Mouse (Mus musculus): Measurements from ENCODE around the gene Tgfa. TPM values are rescaled to one million over a fixed set of nuclear protein-coding genes. Genes with fewer than 3 reads are reported as not detected.

The Tgfa gene
- total and polyA plus RNA-seq, 3 experiments = 7.8 to 9.1 TPM; not detected in 1

DNA sequence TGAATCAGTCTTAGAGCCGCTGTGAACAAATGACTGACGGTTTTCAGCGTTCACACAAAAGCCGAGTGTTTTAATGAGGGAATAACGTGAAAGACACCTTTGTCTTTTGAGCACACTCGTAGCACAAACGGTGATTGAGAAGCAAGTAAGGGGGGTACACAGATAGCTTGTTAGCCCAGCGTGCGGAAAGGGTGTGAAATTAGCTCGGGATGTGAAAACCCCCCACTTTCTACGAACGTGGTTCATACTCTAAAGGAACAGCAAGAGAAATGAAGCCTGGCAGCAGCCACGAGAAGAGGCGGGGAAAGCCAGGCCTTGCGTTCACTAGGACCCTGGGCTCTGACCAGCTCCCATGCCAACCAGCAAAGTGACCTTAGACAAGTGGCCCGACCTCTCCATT, 54.0 kb downstream of the Tgfa start:
- Histone ChIP-seq H3K4me3 (ENCODE audit: control insufficient read depth in 1 of 2, insufficient read depth in 1 of 2, low read depth in 2 of 2, low read length in 2 of 2) (no peak overlapping the region), H3K27ac (ENCODE audit: control insufficient read depth, low read depth, low read length) (no peak overlapping the region), H3K4me1 (ENCODE audit: control insufficient read depth in 1 of 2, insufficient read depth in 2 of 2, low read length in 2 of 2) (peaks cover 7 to 17% of the 10 kb centered on the region in 2 experiments), H3K27me3 (ENCODE audit: control insufficient read depth in 1 of 2, insufficient read depth in 2 of 2, low read length in 2 of 2) (no peaks in the 10 kb centered on the region), H3K9me3 (replicated peaks; ENCODE audit: insufficient read depth, low read length) (no peaks in the 10 kb centered on the region), H3K9ac (ENCODE audit: control insufficient read depth, low read depth, low read length, poor library complexity, severe bottlenecking) (no peak overlapping the region), H3K36me3 (ENCODE audit: control insufficient read depth in 1 of 2, insufficient read depth in 2 of 2, low read length in 2 of 2) (peaks cover 0 to 8% of the 10 kb centered on the region in 2 experiments; a peak in 2 of 4 replicates), H3K79me2 (ENCODE audit: control insufficient read depth, insufficient read depth, low read length, poor library complexity) (no peaks in the 10 kb centered on the region)
- DNase-seq (ENCODE audit: low read depth, low spot score) = no peak
- TF ChIP-seq KAT2A (conservative IDR thresholded peaks at IDR 0.05; ENCODE audit: low read depth, low read length) (no peak), MAZ (IDR thresholded peaks at IDR 0.05; ENCODE audit: low read depth, low read length) (no peak), TAL1 (IDR thresholded peaks at IDR 0.05; ENCODE audit: low read length) (no peak), MAX (IDR thresholded peaks at IDR 0.05; ENCODE audit: low read length) (no peak), ZKSCAN1 (IDR thresholded peaks at IDR 0.05; ENCODE audit: low read depth, low read length) (no peak), UBTF (IDR thresholded peaks at IDR 0.05; ENCODE audit: borderline replicate concordance, insufficient read depth, low read depth, low read length) (no peak)

DNA sequence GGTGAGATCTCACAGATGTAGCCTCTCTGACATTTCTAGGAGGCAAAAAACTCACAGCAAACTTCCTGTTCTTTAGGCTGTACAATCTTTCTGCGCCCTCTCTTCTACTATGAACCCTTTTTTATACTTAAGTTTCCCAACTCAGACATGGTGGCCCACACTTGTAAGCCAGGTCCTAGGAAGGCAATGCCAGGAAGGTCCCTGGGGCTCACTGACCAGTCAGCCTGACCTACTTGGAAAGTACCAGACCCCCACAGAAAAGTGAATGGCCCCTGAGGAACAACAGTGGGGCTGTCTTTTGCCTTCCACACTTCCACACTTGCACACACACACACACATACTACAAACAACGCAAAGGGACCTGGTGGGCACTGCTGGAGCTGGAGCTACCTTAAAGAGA, 55.2 kb downstream of the Tgfa start:
- no peaks in the 10 kb centered on the region for H3K27me3 ChIP-seq (ENCODE audit: control insufficient read depth in 1 of 2, insufficient read depth in 2 of 2, low read length in 2 of 2)
- TF ChIP-seq TAL1 (IDR thresholded peaks at IDR 0.05; ENCODE audit: low read length) (no peak), POLR2AphosphoS5 (IDR thresholded peaks at IDR 0.05; ENCODE audit: borderline replicate concordance, low read depth, low read length) (no peak), MXI1 (IDR thresholded peaks at IDR 0.05; ENCODE audit: low read depth, low read length) (no peak), MYB (IDR thresholded peaks at IDR 0.05; ENCODE audit: low read depth, low read length) (no peak), ELF1 (IDR thresholded peaks at IDR 0.05; ENCODE audit: low read depth, low read length) (no peak), TBP (IDR thresholded peaks at IDR 0.05; ENCODE audit: low read depth, low read length) (no peak), CHD1 (IDR thresholded peaks at IDR 0.05; ENCODE audit: low read depth, low read length) (no peak)
- H3K36me3 ChIP-seq (ENCODE audit: control insufficient read depth in 1 of 2, insufficient read depth in 2 of 2, low read length in 2 of 2) = peaks cover 0 to 1% of the 10 kb centered on the region in 2 experiments; a peak in 2 of 4 replicates
- H3K4me1 ChIP-seq (ENCODE audit: control insufficient read depth in 1 of 2, insufficient read depth in 2 of 2, low read length in 2 of 2) = peaks cover 5 to 12% of the 10 kb centered on the region in 2 experiments; a peak in 3 of 4 replicates
- no peak overlapping the region for H3K4me3 ChIP-seq (ENCODE audit: control insufficient read depth in 1 of 2, insufficient read depth in 1 of 2, low read depth in 2 of 2, low read length in 2 of 2)
- no peak overlapping the region for H3K27ac ChIP-seq (ENCODE audit: control insufficient read depth, low read depth, low read length)
- H3K9ac ChIP-seq (ENCODE audit: control insufficient read depth, low read depth, low read length, poor library complexity, severe bottlenecking) = no peak overlapping the region
- no peak for DNase-seq (ENCODE audit: low read depth, low spot score)
- H3K79me2 ChIP-seq (ENCODE audit: control insufficient read depth, insufficient read depth, low read length, poor library complexity) = no peaks in the 10 kb centered on the region
- no peaks in the 10 kb centered on the region for H3K9me3 ChIP-seq (replicated peaks; ENCODE audit: insufficient read depth, low read length)

DNA sequence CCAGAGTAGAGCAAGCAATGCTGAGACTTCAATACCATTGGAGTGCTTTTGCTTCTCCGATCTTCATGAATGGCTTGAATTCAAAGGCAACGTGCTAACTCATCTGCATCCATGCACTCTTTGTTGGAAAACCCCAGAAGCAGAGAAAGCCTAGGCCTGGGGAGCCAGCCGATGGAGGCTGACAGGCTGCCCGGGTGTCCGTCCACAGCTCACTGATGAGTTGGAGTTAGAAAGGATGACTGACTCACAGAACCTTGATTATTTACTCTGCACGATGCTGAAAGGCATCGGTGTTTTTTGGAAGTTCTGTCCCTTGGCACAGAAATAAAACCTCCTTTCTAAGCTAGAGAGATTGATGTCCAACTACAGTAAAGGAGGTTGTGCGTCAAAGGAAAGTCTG, 55.8 kb downstream of the Tgfa start:
- Histone ChIP-seq H3K36me3 (ENCODE audit: control insufficient read depth in 1 of 2, insufficient read depth in 2 of 2, low read length in 2 of 2) (no peaks in the 10 kb centered on the region; a peak in 1 of 4 replicates), H3K4me3 (ENCODE audit: control insufficient read depth in 1 of 2, insufficient read depth in 1 of 2, low read depth in 2 of 2, low read length in 2 of 2) (no peak overlapping the region), H3K4me1 (ENCODE audit: control insufficient read depth in 1 of 2, insufficient read depth in 2 of 2, low read length in 2 of 2) (peaks cover 5 to 11% of the 10 kb centered on the region in 2 experiments; a peak in 3 of 4 replicates), H3K9ac (ENCODE audit: control insufficient read depth, low read depth, low read length, poor library complexity, severe bottlenecking) (no peak overlapping the region), H3K79me2 (ENCODE audit: control insufficient read depth, insufficient read depth, low read length, poor library complexity) (no peaks in the 10 kb centered on the region), H3K27ac (ENCODE audit: control insufficient read depth, low read depth, low read length) (no peak overlapping the region), H3K27me3 (ENCODE audit: control insufficient read depth in 1 of 2, insufficient read depth in 2 of 2, low read length in 2 of 2) (no peaks in the 10 kb centered on the region), H3K9me3 (replicated peaks; ENCODE audit: insufficient read depth, low read length) (no peaks in the 10 kb centered on the region)
- DNase-seq (ENCODE audit: low read depth, low spot score) = no peak
- no peak for TF ChIP-seq CHD1 (IDR thresholded peaks at IDR 0.05; ENCODE audit: low read depth, low read length)
- no peak for TF ChIP-seq GATA1 (IDR thresholded peaks at IDR 0.05; ENCODE audit: low read depth, low read length)
- no peak for TF ChIP-seq SIN3A (IDR thresholded peaks at IDR 0.05; ENCODE audit: low read length)
- no peak for TF ChIP-seq E2F4 (IDR thresholded peaks at IDR 0.05; ENCODE audit: borderline replicate concordance, low read depth, low read length)
- no peak for TF ChIP-seq KAT2A (conservative IDR thresholded peaks at IDR 0.05; ENCODE audit: low read depth, low read length)
- TF ChIP-seq MXI1 (IDR thresholded peaks at IDR 0.05; ENCODE audit: low read depth, low read length) = no peak
- TF ChIP-seq ELF1 (IDR thresholded peaks at IDR 0.05; ENCODE audit: low read depth, low read length) = no peak

All from MEL (cell line).